Mouse (Mus musculus) erythroblast, embryonic 14.5 days (primary cell): ENCODE data around the gene Abhd4. TPM values are rescaled to one million over a fixed set of nuclear protein-coding genes. Genes with fewer than 3 reads are reported as not detected.

Experiments
- H3K27me3 ChIP-seq: 2 replicates; pipeline ENCODE4 v1.6.1; 2012; ENCODE audit warnings: inconsistent platforms; ENCODE audit not compliant: control insufficient read depth
- H3K36me3 ChIP-seq: 2 replicates; pipeline ENCODE4 v1.6.1; 2012; ENCODE audit warnings: mild to moderate bottlenecking, inconsistent platforms; ENCODE audit not compliant: control insufficient read depth
- H3K4me1 ChIP-seq: 2 replicates; pipeline ENCODE4 v1.6.1; 2012; ENCODE audit warnings: inconsistent platforms; ENCODE audit not compliant: control insufficient read depth
- H3K4me3 ChIP-seq: replicated peaks from 2 replicates; pipeline ENCODE3; 2012; ENCODE audit warnings: moderate library complexity, mild to moderate bottlenecking, inconsistent platforms
- H3K9me3 ChIP-seq: 2 replicates; pipeline ENCODE4 v1.6.1; 2012; ENCODE audit warnings: low read length, inconsistent platforms, mixed read lengths; ENCODE audit not compliant: control insufficient read depth
- GATA1 ChIP-seq: IDR thresholded peaks from 2 replicates; pipeline ENCODE4 v1.6.1; 2012; ENCODE audit warnings: low read length, inconsistent platforms, mixed read lengths
- TAL1 ChIP-seq: IDR thresholded peaks from 3 replicates; pipeline ENCODE4 v1.6.1; 2012; ENCODE audit warnings: low read length, inconsistent platforms, mixed read lengths
- polyA plus RNA-seq: library from polyadenylated mRNA; stranded (reverse); fragments of >175 nt; gene quantifications from 2 replicates; pipeline ENCODE4 v1.2.3, GENCODE M21; 2012

Abhd4 gene
- polyA plus RNA-seq, 1 experiment = 1.3 TPM

DNA sequence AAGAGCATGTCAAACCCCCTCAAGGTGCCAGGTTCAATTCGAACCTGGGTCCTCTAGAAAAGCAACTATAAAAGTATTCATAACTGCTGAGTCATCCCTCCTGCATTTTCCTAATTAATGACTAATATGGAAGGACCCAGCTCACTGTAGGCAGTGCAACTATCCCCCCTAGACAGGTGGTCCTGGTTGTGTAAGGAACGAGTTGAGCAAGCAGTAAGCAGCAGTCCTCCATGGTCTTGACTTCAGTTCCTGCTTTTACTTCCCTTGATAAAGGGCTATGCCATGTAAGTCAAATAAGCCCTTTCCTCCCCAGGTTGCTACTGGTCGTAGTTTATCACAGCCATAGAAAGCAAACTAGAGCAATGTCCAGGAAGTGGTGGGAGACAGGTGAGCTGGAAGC, 7.8 kb upstream of the Abhd4 start:
- Histone ChIP-seq H3K4me3 (no peak overlapping the region), H3K4me1 (peaks cover 34% of the 10 kb centered on the region), H3K36me3 (peaks cover 88% of the 10 kb centered on the region), H3K27me3 (no peaks in the 10 kb centered on the region), H3K9me3 (peaks cover 6% of the 10 kb centered on the region)
- TF ChIP-seq TAL1 (no peak), GATA1 (no peak)

- Histone ChIP-seq H3K36me3 (peaks cover 60% of the 10 kb centered on the region), H3K4me3 (no peak overlapping the region)
Observed at GRCm38 (mm10) chr14:54249326-54249725, 4.7 kb upstream of the Abhd4 start.

GRCm38 (mm10) chr14:54250122-54250521, 3.9 kb upstream of the Abhd4 start:
- TF ChIP-seq GATA1 (no peak), TAL1 (0 out of 3 replicates have a peak, but pooled peaks have one; percentile 9)
- peaks cover 53% of the 10 kb centered on the region for H3K36me3 ChIP-seq
- no peaks in the 10 kb centered on the region for H3K27me3 ChIP-seq
- peaks cover 59% of the 10 kb centered on the region for H3K4me1 ChIP-seq
- H3K4me3 ChIP-seq = peak overlapping the region; percentile 19
- H3K9me3 ChIP-seq = no peaks in the 10 kb centered on the region

More at GRCm38 (mm10) chr14:54249326-54249725, 4.7 kb upstream of the Abhd4 start:
- no peak for TF ChIP-seq TAL1
- no peak for TF ChIP-seq GATA1
- Histone ChIP-seq H3K9me3 (no peaks in the 10 kb centered on the region), H3K27me3 (no peaks in the 10 kb centered on the region), H3K4me1 (peaks cover 51% of the 10 kb centered on the region)

- Histone ChIP-seq H3K9me3 (no peaks in the 10 kb centered on the region), H3K27me3 (peaks cover 3% of the 10 kb centered on the region), H3K36me3 (peaks cover 10% of the 10 kb centered on the region), H3K4me1 (peaks cover 54% of the 10 kb centered on the region), H3K4me3 (peak overlapping the region; percentile 78)
- TF ChIP-seq GATA1 (no peak), TAL1 (no peak)
Observed at GRCm38 (mm10) chr14:54254670-54255202, 748 bp downstream of the Abhd4 start.

DNA sequence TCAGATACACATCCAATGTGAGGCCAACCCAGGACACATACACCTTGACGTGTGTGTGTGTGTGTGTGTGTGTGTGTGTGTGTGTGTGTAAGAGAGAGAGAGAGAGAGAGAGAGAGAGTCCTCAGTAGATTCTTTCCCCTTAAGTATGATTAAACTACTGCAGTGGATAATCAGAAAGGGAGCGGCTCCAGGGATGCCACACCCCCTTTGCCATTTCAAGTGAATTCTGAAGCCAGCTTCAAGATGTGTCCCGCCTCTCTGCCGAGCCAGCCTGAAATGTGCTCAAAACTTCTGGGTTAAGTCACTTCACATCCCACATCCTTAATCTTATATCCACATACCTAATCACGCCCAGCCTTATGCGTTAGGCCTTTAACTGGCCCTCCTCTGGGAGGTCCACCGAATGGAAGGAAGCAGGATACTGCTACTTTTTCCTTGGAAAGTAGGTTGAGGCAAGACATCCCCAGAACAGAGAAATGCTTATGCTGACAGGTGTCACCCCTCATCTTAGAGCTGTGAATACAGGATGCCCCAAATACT, 4.2 kb downstream of the Abhd4 start:
- peaks cover 41% of the 10 kb centered on the region for H3K4me1 ChIP-seq
- TF ChIP-seq GATA1 (no peak), TAL1 (no peak)
- peaks cover 6% of the 10 kb centered on the region for H3K27me3 ChIP-seq
- no peaks in the 10 kb centered on the region for H3K9me3 ChIP-seq
- no peak overlapping the region for H3K4me3 ChIP-seq
- peaks cover 7% of the 10 kb centered on the region for H3K36me3 ChIP-seq

- TF ChIP-seq GATA1 (no peak), TAL1 (no peak)
- Histone ChIP-seq H3K9me3 (no peaks in the 10 kb centered on the region), H3K4me1 (peaks cover 37% of the 10 kb centered on the region)
Observed at GRCm38 (mm10) chr14:54259003-54259721, 5.2 kb downstream of the Abhd4 start.

GRCm38 (mm10) chr14:54259722-54260085, 5.7 kb downstream of the Abhd4 start:
- Histone ChIP-seq H3K36me3 (peaks cover 13% of the 10 kb centered on the region), H3K4me1 (peaks cover 32% of the 10 kb centered on the region), H3K27me3 (peaks cover 6% of the 10 kb centered on the region), H3K9me3 (no peaks in the 10 kb centered on the region), H3K4me3 (peak overlapping the region; percentile 81)
- TF ChIP-seq TAL1 = no peak
- no peak for TF ChIP-seq GATA1

More at GRCm38 (mm10) chr14:54259003-54259721, 5.2 kb downstream of the Abhd4 start:
- H3K4me3 ChIP-seq = peak overlapping the region; percentile 81
- peaks cover 12% of the 10 kb centered on the region for H3K36me3 ChIP-seq
- H3K27me3 ChIP-seq = peaks cover 6% of the 10 kb centered on the region

- Histone ChIP-seq H3K4me1 (peaks cover 27% of the 10 kb centered on the region), H3K36me3 (peaks cover 13% of the 10 kb centered on the region), H3K4me3 (peak overlapping the region; percentile 81), H3K27me3 (peaks cover 6% of the 10 kb centered on the region), H3K9me3 (no peaks in the 10 kb centered on the region)
- no peak for TF ChIP-seq GATA1
- no peak for TF ChIP-seq TAL1
Observed at GRCm38 (mm10) chr14:54260196-54260595, 6.2 kb downstream of the Abhd4 start.

DNA sequence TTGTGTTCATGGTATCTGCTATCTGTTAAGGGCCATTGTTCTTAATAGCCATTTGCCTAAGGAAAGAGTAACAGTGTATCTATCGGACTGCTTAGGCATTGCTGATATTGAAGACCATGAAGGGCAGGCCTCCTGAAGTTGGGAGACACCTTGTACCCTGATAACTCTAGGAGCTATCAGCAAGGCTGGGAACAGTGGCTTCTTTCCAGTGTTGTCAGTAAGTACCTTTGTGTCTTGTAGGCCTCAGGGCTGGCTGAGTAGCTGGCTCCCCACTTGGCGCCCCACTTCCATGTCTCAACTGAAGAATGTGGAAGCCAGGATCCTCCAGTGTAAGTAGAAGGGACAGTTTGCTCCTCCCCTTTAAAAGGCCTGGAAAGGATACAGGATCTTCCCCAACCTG, 7.4 kb downstream of the Abhd4 start:
- peaks cover 27% of the 10 kb centered on the region for H3K4me1 ChIP-seq
- no peak for TF ChIP-seq GATA1
- TF ChIP-seq TAL1 = no peak
- peaks cover 6% of the 10 kb centered on the region for H3K27me3 ChIP-seq
- peaks cover 13% of the 10 kb centered on the region for H3K36me3 ChIP-seq
- H3K4me3 ChIP-seq = no peak overlapping the region
- no peaks in the 10 kb centered on the region for H3K9me3 ChIP-seq
